Mouse (Mus musculus) liver (tissue): ENCODE data around the gene Lgals8.

Experiments
- DNase-seq: peaks from one replicate; pipeline ENCODE4 v3.0.0-alpha.2; 2020; ENCODE audit warnings: mixed read lengths

The Lgals8 gene

GRCm38 (mm10) chr13:12460443-12460842, 4.3 kb downstream of the Lgals8 start:
- DNase-seq, result peak; percentile 73

GRCm38 (mm10) chr13:12456711-12457110, 8.0 kb downstream of the Lgals8 start:
- DNase-seq, result no peak

- DNase-seq, result no peak
Measured at GRCm38 (mm10) chr13:12454686-12455390, 9.9 kb downstream of the Lgals8 start.

DNA sequence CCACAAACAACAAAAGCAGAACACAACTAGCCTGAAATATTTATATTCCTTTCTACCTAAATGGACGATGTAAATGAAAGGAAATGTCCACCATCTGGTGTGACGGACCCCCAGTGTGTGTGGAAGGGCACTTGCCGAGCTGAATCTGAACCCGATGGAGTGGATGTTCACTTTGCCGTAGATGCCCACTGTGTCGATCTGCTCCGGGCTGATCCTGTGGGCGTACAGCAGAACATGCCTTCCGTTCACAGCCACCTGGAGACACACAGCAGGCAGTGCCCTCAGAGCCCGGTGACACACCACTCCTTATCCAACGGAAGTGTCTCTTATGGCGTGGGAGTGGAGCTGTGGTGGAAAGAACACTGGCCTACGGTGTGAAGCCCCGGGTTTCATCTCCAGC, 11.6 kb downstream of the Lgals8 start:
- no peak for DNase-seq

DNA sequence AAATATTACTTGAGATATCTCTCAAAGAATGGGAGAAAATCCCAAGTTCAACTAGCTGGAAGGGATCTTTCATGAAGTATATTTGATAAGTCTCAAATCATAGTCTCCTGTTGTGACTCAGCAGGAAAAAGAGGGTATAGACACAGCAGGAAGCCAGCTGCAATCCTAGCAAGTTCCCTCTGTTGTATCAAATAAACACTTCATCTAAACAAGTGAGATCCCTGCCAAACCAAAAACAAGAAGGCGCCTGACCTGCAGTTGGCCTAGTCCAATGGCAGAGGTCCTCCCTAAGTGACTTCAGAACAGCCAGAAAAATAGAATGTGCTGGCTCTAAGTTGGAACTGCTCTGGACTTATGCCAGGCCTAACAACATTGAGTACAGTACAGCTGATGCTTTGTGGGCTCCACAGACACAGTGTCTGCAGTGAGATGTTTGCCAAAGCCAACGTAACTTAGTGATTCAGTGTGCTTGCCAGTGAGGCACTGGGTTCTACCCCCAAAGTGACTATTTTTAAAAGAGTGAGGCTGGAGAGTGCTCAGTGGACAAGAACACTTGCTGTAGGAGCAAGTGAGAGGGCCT, 22.6 kb downstream of the Lgals8 start:
- no peak for DNase-seq

GRCm38 (mm10) chr13:12440813-12441212, 23.9 kb downstream of the Lgals8 start:
- no peak for DNase-seq

GRCm38 (mm10) chr13:12439586-12439985, 25.2 kb downstream of the Lgals8 start:
- no peak for DNase-seq

DNA sequence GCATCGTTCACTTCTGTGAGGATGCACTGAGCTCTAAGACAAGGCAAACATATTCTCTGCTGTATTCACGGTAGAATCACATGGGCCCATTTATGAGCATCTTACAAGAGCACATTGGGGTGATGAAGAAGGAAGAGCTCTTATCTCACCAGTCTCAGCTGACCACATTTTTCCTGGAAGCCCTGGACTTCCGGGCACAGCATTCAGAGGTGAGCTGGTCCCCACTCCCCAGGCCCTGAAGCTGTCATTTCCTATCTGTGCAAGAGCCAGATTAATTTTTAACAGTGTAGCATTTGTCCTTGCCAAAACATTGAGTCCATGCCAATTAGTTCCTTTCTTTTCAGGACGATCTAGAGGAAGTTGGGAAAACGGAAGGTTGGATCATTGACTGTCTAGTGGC, 30.9 kb downstream of the Lgals8 start:
- no peak for DNase-seq

- DNase-seq, result no peak
Measured at GRCm38 (mm10) chr13:12428556-12428955, 36.2 kb downstream of the Lgals8 start.

GRCm38 (mm10) chr13:12420596-12420995, 44.1 kb downstream of the Lgals8 start:
- DNase-seq, result no peak

DNA sequence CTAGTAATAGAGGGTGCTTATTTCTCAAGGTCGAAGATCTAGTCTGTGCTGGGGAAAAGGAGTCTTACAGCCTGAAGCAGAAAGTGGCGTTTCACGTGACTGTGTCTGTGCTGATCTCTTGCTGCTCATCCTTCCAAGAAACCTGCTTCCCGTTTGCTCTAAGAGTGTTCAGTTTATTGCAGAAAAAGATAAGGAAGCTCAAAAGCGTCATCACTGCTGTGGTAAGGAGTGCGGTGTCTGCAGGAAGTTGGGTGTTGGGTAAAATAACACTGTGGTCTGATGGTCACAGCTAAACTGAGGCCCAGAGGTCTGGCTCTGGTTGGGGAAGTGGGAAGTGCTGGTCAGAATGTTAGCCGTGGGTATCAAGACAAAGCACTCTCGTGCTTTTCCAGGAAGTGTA, 52.7 kb downstream of the Lgals8 start:
- peak; percentile 35 for DNase-seq

GRCm38 (mm10) chr13:12408343-12409066, 56.2 kb downstream of the Lgals8 start:
- DNase-seq, result no peak

DNA sequence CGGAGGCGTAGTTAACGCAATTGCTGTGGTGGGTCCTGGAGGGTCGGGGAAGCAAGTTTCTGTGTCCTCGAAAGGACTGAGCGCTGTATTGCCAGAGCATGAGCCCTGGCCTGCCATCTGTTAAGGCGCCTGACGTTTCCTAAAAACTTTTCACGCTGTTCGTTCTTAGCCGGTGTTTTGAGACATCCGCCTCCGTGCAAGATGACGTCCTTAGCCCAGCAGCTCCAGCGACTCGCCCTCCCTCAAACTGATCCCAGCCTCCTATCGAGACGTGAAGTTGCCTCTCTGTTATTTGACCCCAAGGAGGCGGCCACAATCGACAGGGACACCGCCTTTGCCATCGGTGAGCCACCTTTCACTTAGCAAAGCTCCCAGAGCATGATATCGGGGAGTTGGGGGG, 69.2 kb downstream of the Lgals8 start:
- peak; percentile 12 for DNase-seq

- peak; percentile 97 for DNase-seq
Measured at GRCm38 (mm10) chr13:12394609-12395505, 69.9 kb downstream of the Lgals8 start, which contains the start of gene Heatr1. Gene Heatr1 (plus strand): TSS chr13:12395027.
